Mouse (Mus musculus): ENCODE data around the gene Polr2l. TPM values are rescaled to one million over a fixed set of nuclear protein-coding genes. Genes with fewer than 3 reads are reported as not detected.

Gene Polr2l
- total RNA-seq, 1 experiment from 2014 or later = 74.5 TPM

DNA sequence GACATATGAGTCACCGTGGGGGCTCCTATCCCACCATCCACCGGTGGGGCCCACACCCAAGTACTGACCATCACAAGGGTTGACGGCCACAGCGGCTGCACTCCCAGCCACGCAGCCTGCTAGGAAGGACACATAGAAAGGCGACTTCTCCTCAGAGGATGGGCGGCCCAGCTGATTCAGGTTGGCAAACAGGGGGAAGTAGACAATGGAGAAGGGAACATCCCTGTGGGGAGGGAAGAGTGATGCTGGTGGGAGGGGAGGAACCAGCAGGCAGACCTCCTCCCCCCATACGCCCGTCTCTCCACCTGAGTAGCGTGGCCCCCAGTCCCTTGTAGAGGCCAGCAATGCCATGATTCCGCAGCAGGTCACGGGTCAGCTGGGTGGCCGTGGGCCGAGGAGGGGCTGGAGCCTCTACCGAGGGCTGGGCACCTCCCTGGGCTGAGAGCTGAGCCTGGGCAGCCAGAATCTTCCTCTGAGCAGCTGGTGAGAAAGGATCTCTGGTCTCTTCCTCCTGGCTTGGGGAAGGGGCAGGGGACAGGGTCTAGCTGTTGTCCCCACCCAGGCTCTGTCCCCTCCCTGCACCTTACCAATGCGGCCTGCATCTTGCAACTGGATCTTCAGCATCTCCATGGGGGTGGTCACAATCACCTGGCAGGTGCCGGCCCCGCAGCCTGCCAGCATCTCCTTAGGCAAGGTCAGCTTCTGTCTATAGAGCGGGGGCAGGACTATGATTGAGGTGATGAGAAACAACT lies 43.3 kb downstream of the Polr2l start:
- DNase-seq = no peak

DNA sequence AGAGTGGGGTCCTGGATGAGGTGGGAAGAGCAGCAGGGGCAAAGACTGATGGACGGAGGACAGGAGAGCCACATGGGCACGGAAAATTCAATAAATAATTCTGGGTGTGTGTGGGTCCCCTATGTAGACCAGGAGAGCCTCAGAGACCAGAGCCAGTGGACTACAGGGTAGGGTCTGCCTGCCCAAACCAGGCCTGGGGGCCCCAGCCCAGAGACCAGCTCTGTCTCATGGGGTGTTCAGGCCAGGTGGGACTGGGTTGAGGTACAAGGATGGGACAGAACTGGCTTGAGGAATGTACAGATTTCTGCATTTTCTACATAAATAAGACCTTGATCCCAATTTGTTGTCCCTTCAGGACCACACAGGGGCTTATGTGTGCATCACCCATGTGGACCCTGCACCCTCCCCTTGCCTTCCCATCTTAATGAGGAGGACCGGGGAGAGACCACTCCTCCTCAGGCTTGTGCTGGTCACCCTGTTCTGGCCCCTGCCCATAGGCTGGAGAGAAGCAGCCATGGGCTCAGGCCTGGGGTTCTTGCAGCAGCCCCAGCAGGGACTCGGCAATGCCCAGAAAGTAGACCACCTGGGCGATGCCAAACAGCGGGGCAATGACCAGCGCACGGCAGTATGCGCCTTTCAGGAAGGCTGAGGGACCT lies 44.2 kb downstream of the Polr2l start:
- DNase-seq = no peak

DNA sequence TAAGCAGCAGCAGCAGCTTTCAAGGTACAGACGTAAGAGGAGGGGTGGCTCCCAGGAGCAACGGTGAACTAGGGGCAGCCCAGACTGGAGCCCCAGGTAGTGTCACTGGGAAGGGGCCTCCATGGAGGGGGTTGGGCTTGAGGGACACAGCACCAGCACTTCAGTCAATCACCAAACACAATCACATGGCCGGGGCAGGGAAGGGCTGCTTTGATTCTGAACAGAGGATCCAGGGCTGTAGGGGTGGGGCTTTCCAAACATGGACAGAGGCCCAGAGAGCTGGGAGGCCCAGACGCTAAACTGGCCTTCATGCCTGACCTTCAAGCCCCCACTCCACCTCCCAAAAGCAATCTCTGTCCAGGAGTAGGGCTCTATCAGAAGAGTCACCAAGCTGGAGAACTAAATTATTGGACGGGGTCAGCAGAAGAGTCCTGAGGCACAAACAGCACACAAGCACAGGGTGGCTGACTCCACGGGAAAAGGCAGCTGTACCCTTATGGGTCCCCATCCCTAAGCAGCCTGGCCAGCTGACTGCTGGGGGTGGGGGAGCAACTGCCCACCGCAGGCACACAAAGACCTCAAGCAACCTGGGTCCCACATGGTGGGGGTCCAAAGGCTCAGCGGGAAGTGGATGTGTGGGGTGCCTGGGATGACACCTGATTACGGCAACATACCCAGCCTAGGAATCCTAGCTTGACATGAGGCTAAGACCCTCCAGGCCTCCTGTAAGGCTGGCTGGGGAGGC lies 44.9 kb downstream of the Polr2l start:
- peak; percentile 69 for DNase-seq

DNA sequence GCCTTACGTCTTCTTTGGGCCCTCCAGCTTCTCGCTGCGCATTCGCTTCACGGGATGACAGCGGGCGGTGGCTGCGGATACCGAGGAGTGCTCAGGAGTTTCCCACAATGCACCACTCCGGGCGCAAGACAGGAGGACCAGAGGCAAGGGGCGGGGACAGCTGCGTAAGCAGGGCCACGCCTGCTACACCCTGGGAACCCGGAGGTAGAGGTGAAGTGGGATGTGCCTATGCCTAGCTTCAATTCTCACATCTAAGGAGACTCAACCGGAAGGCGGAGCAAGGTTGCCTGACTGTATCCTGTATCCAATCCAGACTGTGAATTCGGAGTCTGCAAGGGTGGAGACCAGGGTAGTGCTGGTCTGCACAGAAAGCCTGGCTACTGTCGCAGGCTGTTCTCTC lies 45.6 kb downstream of the Polr2l start, which contains the start of gene Cend1:
TSS of gene Cend1 (minus strand) at position 182 of the 400 bp plus-strand sequence.
- peak; percentile 66 for DNase-seq

DNA sequence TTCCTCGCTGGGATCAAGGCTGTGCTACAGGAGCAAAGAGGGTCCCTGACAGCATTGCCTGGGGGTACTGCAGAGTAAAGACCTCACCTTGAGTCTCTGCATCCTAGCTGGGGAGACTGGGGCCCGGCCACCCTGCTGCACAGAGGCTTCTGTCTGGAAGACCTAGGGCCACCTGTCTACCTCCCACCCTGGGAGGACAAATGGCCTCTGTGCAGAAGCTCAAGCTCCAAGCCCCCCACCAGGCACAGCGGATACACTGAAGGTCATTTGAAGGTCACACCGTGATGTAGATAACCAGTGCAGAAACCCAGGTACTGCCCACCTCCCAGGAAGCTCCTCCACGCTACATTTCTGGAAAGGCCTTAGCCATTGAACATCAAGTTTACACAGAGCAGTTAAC lies 46.2 kb downstream of the Polr2l start:
- no peak for DNase-seq

DNA sequence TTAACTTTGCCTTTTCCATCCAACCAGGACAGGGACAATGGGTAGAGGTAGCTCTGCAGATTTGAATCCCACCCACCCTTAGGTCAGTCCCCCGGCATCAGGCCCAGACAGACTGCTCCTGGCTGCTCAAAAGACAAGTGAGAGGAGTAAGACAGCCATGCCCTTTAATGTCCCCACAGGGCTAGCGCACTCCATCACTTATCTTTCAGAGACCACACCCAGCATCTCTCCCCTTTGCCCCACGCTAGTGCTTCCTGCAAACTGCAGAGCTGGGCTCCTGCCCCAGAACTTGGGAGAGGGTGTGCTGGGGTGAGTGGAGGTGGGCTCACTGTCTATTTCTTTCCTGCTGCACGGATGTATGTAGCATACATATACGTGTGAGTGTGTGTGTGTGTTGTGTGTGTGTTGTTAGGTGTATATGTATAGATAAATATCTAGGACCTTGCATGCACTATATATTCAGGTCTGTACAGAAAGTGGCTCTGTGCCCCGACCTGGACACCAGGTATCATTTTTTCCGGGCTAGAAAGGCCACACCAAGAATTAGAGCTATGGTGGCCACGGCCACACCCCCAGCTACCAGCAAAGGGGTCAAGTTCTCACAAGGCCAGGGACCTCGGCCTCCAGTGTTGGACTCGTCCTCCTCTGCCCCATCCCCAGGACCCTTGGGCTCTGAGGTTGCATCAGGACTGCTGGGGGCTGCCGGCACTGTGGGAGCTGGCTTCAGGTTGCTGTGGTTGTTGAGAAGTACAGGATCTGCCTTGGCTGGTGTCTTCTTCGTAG lies 47.8 kb downstream of the Polr2l start:
- DNase-seq = no peak

DNA sequence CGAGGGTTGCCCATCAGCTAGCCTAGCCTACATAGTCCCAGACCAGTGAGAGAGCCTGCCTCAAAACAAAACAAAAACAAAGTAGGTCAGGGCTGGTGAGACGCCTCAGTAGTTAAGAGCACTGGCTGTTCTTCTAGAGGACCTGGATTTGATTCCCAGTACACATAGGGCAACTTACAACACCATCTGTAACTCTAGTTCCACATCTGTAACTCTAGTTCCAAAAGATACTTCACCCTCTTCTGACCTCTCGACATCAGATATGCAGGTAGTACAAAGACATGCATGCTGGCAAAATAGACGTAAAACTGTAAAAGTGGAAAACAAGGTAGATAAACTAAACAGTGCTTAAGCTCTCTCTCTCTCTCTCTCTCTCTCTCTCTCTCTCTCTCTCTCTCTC lies 51.1 kb downstream of the Polr2l start:
- no peak for DNase-seq

Other genes starting within 250 kb of the Polr2l start
- gene Phrf1, start 246.3 kb downstream of the Polr2l start, total RNA-seq (2021) = 78.2 and 80.2 TPM in 2 replicates
- gene Irf7, start 208.7 kb downstream of the Polr2l start, total RNA-seq (2021) = 5.2 and 7.7 TPM in 2 replicates
- gene Cdhr5, start 198.3 kb downstream of the Polr2l start, total RNA-seq (2021) = 8.0 and 10.6 TPM in 2 replicates
- 2.3 and 3.2 TPM in 2 replicates for gene Sct, start 196.0 kb downstream of the Polr2l start, total RNA-seq (2021)
- gene Drd4, start 183.1 kb downstream of the Polr2l start, total RNA-seq (2021) = 1.1 and 2.3 TPM in 2 replicates
- 32.5 and 41.2 TPM in 2 replicates for gene Deaf1, start 147.4 kb downstream of the Polr2l start, total RNA-seq (2021)
- gene Tmem80, start 147.4 kb downstream of the Polr2l start, total RNA-seq (2021) = 22.9 and 25.6 TPM in 2 replicates
- gene Eps8l2, start 136.3 kb downstream of the Polr2l start, total RNA-seq (2021) = 5.1 and 5.5 TPM in 2 replicates
- gene Taldo1, start 82.9 kb downstream of the Polr2l start, total RNA-seq (2021) = 479 and 481 TPM in 2 replicates
- gene Gatd1, start 61.0 kb downstream of the Polr2l start, total RNA-seq (2021) = 22.5 and 36.2 TPM in 2 replicates
- gene Cend1, start 45.6 kb downstream of the Polr2l start, total RNA-seq (2021) = 1.0 and 3.6 TPM in 2 replicates
- 87.0 and 91.0 TPM in 2 replicates for gene Slc25a22, start 37.2 kb downstream of the Polr2l start, total RNA-seq (2021)
- gene Pidd1, start 31.1 kb downstream of the Polr2l start, total RNA-seq (2021) = 3.5 and 5.9 TPM in 2 replicates
- 908 and 1,128 TPM in 2 replicates for gene Rplp2, start 27.8 kb downstream of the Polr2l start, total RNA-seq (2021)
- gene Pnpla2, start 19.9 kb downstream of the Polr2l start, total RNA-seq (2021) = 1,289 and 1,648 TPM in 2 replicates
- gene Cracr2b, start 14.0 kb downstream of the Polr2l start, total RNA-seq (2021) = 14.2 and 23.2 TPM in 2 replicates
- 199 and 204 TPM in 2 replicates for gene Cd151, start 7.7 kb downstream of the Polr2l start, total RNA-seq (2021)
- 49.4 and 58.4 TPM in 2 replicates for gene Tspan4, start 108 bp upstream of the Polr2l start, total RNA-seq (2021)
- 46.5 and 49.7 TPM in 2 replicates for gene Chid1, start 64.7 kb upstream of the Polr2l start, total RNA-seq (2021)
- gene Ap2a2, start 87.0 kb upstream of the Polr2l start, total RNA-seq (2021) = 61.0 and 64.0 TPM in 2 replicates
- not detected in 2 replicates for gene Muc6, start 180.2 kb upstream of the Polr2l start, total RNA-seq (2021)
- gene Muc2, start 215.2 kb upstream of the Polr2l start, total RNA-seq (2021) = 0.78 and 4.3 TPM in 2 replicates

All from adrenal gland, postnatal 14 days (tissue).